Mouse (Mus musculus): ENCODE measurements around the gene Vps16. TPM values are rescaled to one million over a fixed set of nuclear protein-coding genes. Genes with fewer than 3 reads are reported as not detected.

Vps16 gene
- total and polyA plus RNA-seq, 3 experiments = 76.7 to 119 (median 113) TPM

- no peak overlapping the region for H3K4me3 ChIP-seq (replicated peaks in 1 of 3; ENCODE audit: low read depth in 2 of 3, low read length in 2 of 3, poor library complexity in 1 of 3)
Observed at GRCm38 (mm10) chr2:130451727-130452090, 27.6 kb downstream of the Vps16 start.

GRCm38 (mm10) chr2:130452266-130452665 lies 28.1 kb downstream of the Vps16 start:
- dilution Hi-C loops (cut with MboI; ENCODE audit: extremely low pct_ligation_motif_present, extremely low pct_unique_long_range_greater_than_20kb, low sequenced_read_pairs) = no loop called here
- H3K27ac ChIP-seq (ENCODE audit: insufficient read depth, low read depth) = no peak overlapping the region

More at GRCm38 (mm10) chr2:130451727-130452090, 27.6 kb downstream of the Vps16 start:
- Histone ChIP-seq H3K4me1 (ENCODE audit: control insufficient read depth in 1 of 2, insufficient read depth in 2 of 2) (peaks cover 0 to 32% of the 10 kb centered on the region in 2 experiments; a peak in 2 of 4 replicates), H3K9me3 (replicated peaks; ENCODE audit: low read length) (no peaks in the 10 kb centered on the region), H3K27ac (ENCODE audit: insufficient read depth, low read depth) (no peak overlapping the region), H3K9ac (ENCODE audit: insufficient read depth, low read depth) (no peak overlapping the region; the same call in 1 of the 2 replicates), H3K79me2 (replicated peaks; ENCODE audit: control insufficient read depth, extremely low read depth, insufficient read depth, poor library complexity, severe bottlenecking) (peaks cover 20% of the 10 kb centered on the region), H3K4me2 (ENCODE audit: insufficient read depth, low read depth, poor library complexity, severe bottlenecking) (peak overlapping the region; percentile 74; the same call in 1 of the 2 replicates), H3K36me3 (replicated peaks in 1 of 2; ENCODE audit: control insufficient read depth in 1 of 2, insufficient read depth in 1 of 2, low read length in 1 of 2) (peaks cover 0 to 6% of the 10 kb centered on the region in 2 experiments), H3K27me3 (replicated peaks) (no peaks in the 10 kb centered on the region)
- in situ Hi-C loops (cut with MboI; ENCODE audit: low pct_ligation_motif_present, low pct_unique_long_range_greater_than_20kb, low sequenced_read_pairs) (no loop called here), dilution Hi-C loops (cut with MboI; ENCODE audit: extremely low pct_ligation_motif_present, extremely low pct_unique_long_range_greater_than_20kb, low sequenced_read_pairs) (no loop called here)
- TF ChIP-seq JUND (conservative IDR thresholded peaks at IDR 0.05; ENCODE audit: low read depth, low read length) (no peak), ZKSCAN1 (IDR thresholded peaks at IDR 0.05; ENCODE audit: borderline replicate concordance, low read depth, low read length) (no peak), MAFK (IDR thresholded peaks at IDR 0.05; ENCODE audit: insufficient replicate concordance, low read length) (no peak)
- DNase-seq (ENCODE audit: extremely low read depth) = no peak

GRCm38 (mm10) chr2:130453421-130453820 lies 29.3 kb downstream of the Vps16 start:
- Histone ChIP-seq H3K27ac (ENCODE audit: insufficient read depth, low read depth) (no peak overlapping the region), H3K27me3 (replicated peaks) (no peaks in the 10 kb centered on the region), H3K9ac (ENCODE audit: insufficient read depth, low read depth) (no peak overlapping the region), H3K36me3 (replicated peaks in 1 of 2; ENCODE audit: control insufficient read depth in 1 of 2, insufficient read depth in 1 of 2, low read length in 1 of 2) (peaks cover 0 to 14% of the 10 kb centered on the region in 2 experiments), H3K4me2 (ENCODE audit: insufficient read depth, low read depth, poor library complexity, severe bottlenecking) (no peak overlapping the region), H3K79me2 (replicated peaks; ENCODE audit: control insufficient read depth, extremely low read depth, insufficient read depth, poor library complexity, severe bottlenecking) (peaks cover 24% of the 10 kb centered on the region), H3K4me1 (ENCODE audit: control insufficient read depth in 1 of 2, insufficient read depth in 2 of 2) (peaks cover 0 to 32% of the 10 kb centered on the region in 2 experiments; a peak in 2 of 4 replicates), H3K9me3 (replicated peaks; ENCODE audit: low read length) (no peaks in the 10 kb centered on the region), H3K4me3 (replicated peaks in 1 of 3; ENCODE audit: low read depth in 2 of 3, low read length in 2 of 3, poor library complexity in 1 of 3) (no peak overlapping the region)
- TF ChIP-seq MAX (IDR thresholded peaks at IDR 0.05; ENCODE audit: low read length) (no peak), IRF4 (IDR thresholded peaks at IDR 0.05; ENCODE audit: low read depth, low read length) (no peak), KAT2A (IDR thresholded peaks at IDR 0.05; ENCODE audit: insufficient replicate concordance, low read length) (no peak), GABPA (IDR thresholded peaks at IDR 0.05; ENCODE audit: insufficient replicate concordance, low read depth, low read length) (no peak)
- dilution Hi-C loops (cut with MboI; ENCODE audit: extremely low pct_ligation_motif_present, extremely low pct_unique_long_range_greater_than_20kb, low sequenced_read_pairs) = no loop called here
- DNase-seq (ENCODE audit: extremely low read depth) = no peak
- in situ Hi-C loops (cut with MboI; ENCODE audit: low pct_ligation_motif_present, low pct_unique_long_range_greater_than_20kb, low sequenced_read_pairs) = no loop called here

More at GRCm38 (mm10) chr2:130452266-130452665, 28.1 kb downstream of the Vps16 start:
- in situ Hi-C loops (cut with MboI; ENCODE audit: low pct_ligation_motif_present, low pct_unique_long_range_greater_than_20kb, low sequenced_read_pairs) = no loop called here
- Histone ChIP-seq H3K4me2 (ENCODE audit: insufficient read depth, low read depth, poor library complexity, severe bottlenecking) (no peak overlapping the region), H3K79me2 (replicated peaks; ENCODE audit: control insufficient read depth, extremely low read depth, insufficient read depth, poor library complexity, severe bottlenecking) (peaks cover 20% of the 10 kb centered on the region), H3K9ac (ENCODE audit: insufficient read depth, low read depth) (no peak overlapping the region), H3K36me3 (replicated peaks in 1 of 2; ENCODE audit: control insufficient read depth in 1 of 2, insufficient read depth in 1 of 2, low read length in 1 of 2) (peaks cover 0 to 8% of the 10 kb centered on the region in 2 experiments), H3K4me3 (replicated peaks in 1 of 3; ENCODE audit: low read depth in 2 of 3, low read length in 2 of 3, poor library complexity in 1 of 3) (no peak overlapping the region), H3K4me1 (ENCODE audit: control insufficient read depth in 1 of 2, insufficient read depth in 2 of 2) (peaks cover 0 to 32% of the 10 kb centered on the region in 2 experiments; a peak in 2 of 4 replicates), H3K27me3 (replicated peaks) (no peaks in the 10 kb centered on the region), H3K9me3 (replicated peaks; ENCODE audit: low read length) (no peaks in the 10 kb centered on the region)
- no peak for DNase-seq (ENCODE audit: extremely low read depth)
- TF ChIP-seq POLR2A (IDR thresholded peaks at IDR 0.05; ENCODE audit: low read depth, low read length) (no peak), TBP (conservative IDR thresholded peaks at IDR 0.05; ENCODE audit: low read depth, low read length) (no peak), TCF12 (IDR thresholded peaks at IDR 0.05; ENCODE audit: low read depth, low read length) (no peak), RAD21 (IDR thresholded peaks at IDR 0.05; ENCODE audit: low read depth, low read length) (no peak), E2F4 (IDR thresholded peaks at IDR 0.05; ENCODE audit: insufficient replicate concordance, low read depth, low read length) (no peak), NRF1 (IDR thresholded peaks at IDR 0.05; ENCODE audit: low read depth, low read length) (no peak), MAFK (IDR thresholded peaks at IDR 0.05; ENCODE audit: insufficient replicate concordance, low read length) (no peak), USF1 (IDR thresholded peaks at IDR 0.05; ENCODE audit: low read depth, low read length) (no peak), CTCF (conservative IDR thresholded peaks at IDR 0.05 in 1 of 2, IDR thresholded peaks at IDR 0.05 in 1 of 2; ENCODE audit: low read depth in 2 of 2, low read length in 2 of 2) (no peak), MXI1 (IDR thresholded peaks at IDR 0.05; ENCODE audit: low read depth, low read length) (no peak), PAX5 (IDR thresholded peaks at IDR 0.05; ENCODE audit: low read length) (no peak), RCOR1 (conservative IDR thresholded peaks at IDR 0.05; ENCODE audit: low read depth, low read length) (no peak), MYC (IDR thresholded peaks at IDR 0.05; ENCODE audit: low read depth, low read length) (no peak), ELF1 (IDR thresholded peaks at IDR 0.05; ENCODE audit: low read depth, low read length) (no peak), JUN (IDR thresholded peaks at IDR 0.05; ENCODE audit: insufficient read depth, low read depth, low read length) (no peak), BHLHE40 (IDR thresholded peaks at IDR 0.05; ENCODE audit: low read depth, low read length) (no peak), MAZ (IDR thresholded peaks at IDR 0.05; ENCODE audit: low read depth, low read length) (no peak), ETS1 (conservative IDR thresholded peaks at IDR 0.05; ENCODE audit: low read depth, low read length) (no peak)
